Mouse (Mus musculus) bone marrow, adult 2 months (tissue): ENCODE data around the gene Pomgnt1. TPM values are rescaled to one million over a fixed set of nuclear protein-coding genes. Genes with fewer than 3 reads are reported as not detected.

Source experiments
- H3K27ac ChIP-seq: fragments of 200-500 bp; 2 replicates; pipeline ENCODE4 v1.5.1; 2012; ENCODE audit warnings: low read depth, mild to moderate bottlenecking, control low read depth, inconsistent platforms, low read length; ENCODE audit not compliant: control insufficient read depth, poor library complexity, insufficient read depth
- H3K4me1 ChIP-seq: fragments of 200-500 bp; 2 replicates; pipeline ENCODE4 v1.6.1; 2011; ENCODE audit warnings: low read length; ENCODE audit not compliant: control insufficient read depth, insufficient read depth
- H3K4me3 ChIP-seq: fragments of 200-500 bp; replicated peaks from 2 replicates; pipeline ENCODE3; 2011; ENCODE audit warnings: mild to moderate bottlenecking, low read depth, low read length, control low read depth; ENCODE audit not compliant: control insufficient read depth
- CTCF ChIP-seq: fragments of 200-500 bp; IDR thresholded peaks from 2 replicates; pipeline ENCODE4 v1.5.1; 2011; ENCODE audit warnings: low read length, control low read depth; ENCODE audit not compliant: control insufficient read depth, insufficient read depth
- POLR2A ChIP-seq: fragments of 200-500 bp; IDR thresholded peaks from 2 replicates; pipeline ENCODE4 v1.6.1; 2011; ENCODE audit warnings: low read depth, mild to moderate bottlenecking, control low read depth, low read length, borderline replicate concordance; ENCODE audit not compliant: control insufficient read depth
- WGBS: fragments of 180-500 bp; shearing (Covaris S2); methylation state at CpG from one replicate; pipeline ENCODE4 v1.1.7; 2018; 5-methylcytosine and 5-hydroxymethylcytosine counted together
- polyA plus RNA-seq: library from polyadenylated mRNA; stranded (reverse); fragments of >200 nt; gene quantifications from 2 replicates; pipeline ENCODE4 v1.2.4, GENCODE M21; 2011; ENCODE audit warnings: low replicate concordance; ENCODE audit not compliant: missing spikeins, insufficient read depth, insufficient read length

Pomgnt1 gene
- polyA plus RNA-seq, 1 experiment: 14.5 TPM

DNA sequence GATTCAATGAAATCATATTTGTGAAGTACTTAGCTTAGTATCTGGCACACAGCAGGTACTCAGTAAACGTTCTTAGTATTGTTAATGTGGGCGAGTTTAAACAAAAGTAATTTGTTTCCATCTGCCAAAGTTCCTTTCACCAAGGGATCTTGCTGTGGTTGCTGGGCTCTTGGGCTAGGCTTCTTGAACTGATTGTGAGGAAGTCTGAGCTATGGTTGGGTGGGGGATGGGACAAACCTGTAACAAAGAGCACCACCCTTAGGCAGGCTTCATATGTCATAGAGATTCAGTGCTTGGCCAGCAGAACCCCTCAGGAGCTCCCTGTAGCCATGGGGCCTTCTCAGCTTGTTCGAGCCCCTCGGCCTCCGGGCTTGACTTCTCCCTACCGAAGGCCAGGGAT, 49.4 kb downstream of the Pomgnt1 start, which contains the start of the genes 1700042G07Rik and Gm49337:
TSS of gene 1700042G07Rik (plus strand) at position 301 of the 400 bp plus-strand sequence.
TSS of gene Gm49337 (plus strand) at position 313 of the 400 bp plus-strand sequence.
- WGBS: 79% methylated on average over 6 of the region's 6 CpGs
- Histone ChIP-seq H3K4me1 (peaks cover 5% of the 10 kb centered on the region), H3K27ac (no peak within 1 kb of the TSS), H3K4me3 (no peak within 1 kb of the TSS)
- no peak for TF ChIP-seq POLR2A
- TF ChIP-seq CTCF: no peak

DNA sequence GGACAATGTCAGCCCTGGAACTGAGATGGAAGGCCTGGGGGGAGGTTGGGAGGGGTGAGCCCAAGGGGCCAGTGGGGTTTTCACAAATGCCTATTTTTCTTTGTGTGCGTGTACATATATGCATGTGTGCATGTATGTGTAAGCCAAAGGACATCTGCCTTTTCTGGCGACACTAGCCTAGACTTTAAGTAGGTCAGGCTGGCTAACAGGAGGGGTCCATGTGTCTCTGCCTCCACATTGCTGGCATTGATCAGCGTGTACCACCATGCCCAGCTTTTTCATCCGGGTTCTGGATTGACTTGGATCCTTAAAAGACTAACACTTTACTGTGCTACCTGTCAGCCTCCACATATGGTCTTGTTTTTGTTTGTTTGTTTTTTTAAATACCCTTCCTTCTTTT, 50.1 kb downstream of the Pomgnt1 start:
- Histone ChIP-seq H3K4me1 (peaks cover 3% of the 10 kb centered on the region), H3K27ac (no peak overlapping the region), H3K4me3 (no peak overlapping the region)
- WGBS: 83% methylated on average over 4 of the region's 4 CpGs
- TF ChIP-seq POLR2A: no peak
- TF ChIP-seq CTCF: no peak

DNA sequence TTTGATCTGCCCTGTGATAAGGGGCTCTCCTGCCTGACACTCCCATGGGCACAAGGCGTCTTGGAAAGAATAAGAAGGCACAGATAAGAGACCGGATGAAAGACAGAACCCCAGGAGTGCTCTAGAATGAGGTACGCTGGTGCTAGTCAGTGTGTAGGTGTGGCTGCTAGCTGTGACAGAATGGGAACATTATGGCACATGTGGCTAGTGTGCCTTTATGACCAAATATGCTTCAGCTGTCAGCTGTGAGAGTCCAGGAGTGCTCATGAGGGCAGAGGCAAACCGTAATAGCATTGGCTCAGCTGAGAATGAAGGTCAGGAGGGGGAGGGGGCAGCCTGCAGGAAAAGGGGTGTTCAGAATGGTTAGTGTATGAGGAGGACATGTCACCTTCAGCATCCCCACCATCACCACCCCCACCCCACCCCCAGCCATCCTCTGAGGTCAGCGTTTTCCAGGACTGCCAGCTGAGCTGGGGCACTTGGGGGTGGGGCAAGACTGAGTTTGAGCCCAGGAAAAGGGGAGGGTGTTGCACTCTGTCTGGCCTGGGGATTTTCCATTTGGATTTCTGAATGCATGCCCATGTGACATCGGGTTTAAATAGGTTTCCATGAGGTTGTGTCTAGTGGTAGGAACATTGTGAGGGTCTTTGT, 51.0 kb downstream of the Pomgnt1 start:
- 70% methylated on average over 6 of the region's 6 CpGs for WGBS
- TF ChIP-seq CTCF: no peak
- TF ChIP-seq POLR2A: no peak
- Histone ChIP-seq H3K4me3 (no peak overlapping the region), H3K27ac (no peak overlapping the region), H3K4me1 (peaks cover 3% of the 10 kb centered on the region)

DNA sequence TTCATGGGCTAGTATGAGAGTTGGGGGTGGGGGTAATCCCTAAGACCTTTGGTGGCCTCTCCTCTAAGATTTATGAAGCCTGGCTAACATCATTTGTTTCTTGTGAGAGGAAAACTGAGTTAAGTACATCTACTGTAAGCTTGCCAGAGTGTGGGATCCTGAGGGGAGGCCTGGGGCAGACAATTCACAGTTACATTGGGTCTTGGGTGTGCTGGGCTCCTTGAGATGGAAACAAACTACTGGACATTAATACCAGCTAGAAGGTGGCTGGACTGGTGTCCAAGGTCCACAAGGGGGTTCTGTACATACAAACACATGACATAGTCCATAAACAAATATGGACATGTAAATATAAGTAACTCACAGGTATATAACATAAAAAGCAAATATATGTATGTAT, 51.5 kb downstream of the Pomgnt1 start:
- H3K4me3 ChIP-seq: no peak overlapping the region
- TF ChIP-seq POLR2A (no peak), CTCF (no peak)
- peaks cover 3% of the 10 kb centered on the region for H3K4me1 ChIP-seq
- H3K27ac ChIP-seq: no peak overlapping the region

DNA sequence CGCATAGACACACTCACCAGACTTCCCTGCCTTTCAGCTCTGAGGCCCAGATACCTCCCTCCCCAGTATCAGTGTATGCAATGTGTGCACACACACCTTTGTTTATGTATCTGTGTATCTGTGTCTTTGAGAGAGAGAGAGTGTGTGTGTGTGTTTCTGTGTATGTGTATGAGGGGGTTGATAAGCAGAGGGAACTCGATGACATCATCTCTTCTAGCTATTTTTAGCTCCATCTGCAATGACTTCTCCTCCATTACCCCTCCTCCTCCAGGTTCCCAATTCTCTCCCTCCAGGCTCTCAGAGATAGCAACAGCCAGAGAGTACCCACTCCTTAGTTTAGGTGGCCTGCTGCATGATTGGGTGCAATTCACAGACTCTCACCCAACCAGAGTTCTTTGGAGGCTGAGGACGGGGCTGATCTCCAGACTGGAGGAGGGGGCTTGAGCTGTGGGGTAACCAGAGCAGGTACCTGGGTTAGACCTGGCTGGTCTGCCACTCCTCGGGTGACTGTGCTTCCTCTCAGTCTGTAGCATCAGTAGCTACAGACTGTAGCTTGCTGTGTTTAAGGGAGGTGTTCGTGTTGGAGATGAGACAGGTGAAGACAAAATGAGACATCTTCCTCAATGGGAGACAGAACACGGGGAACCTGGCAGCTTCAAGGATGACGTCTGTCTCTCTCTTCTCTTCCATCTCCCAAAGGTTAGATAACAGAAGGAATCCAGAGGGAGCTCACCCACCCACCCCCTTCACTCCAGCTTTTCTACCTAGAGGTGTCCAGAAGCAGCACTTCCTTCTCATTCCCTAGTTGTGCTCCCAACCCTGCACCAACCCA, 52.3 kb downstream of the Pomgnt1 start:
- no peak overlapping the region for H3K4me3 ChIP-seq
- 20% methylated on average over 7 of the region's 7 CpGs for WGBS
- no peak for TF ChIP-seq CTCF
- no peak for TF ChIP-seq POLR2A
- no peak overlapping the region; the same call in 1 of the 2 replicates for H3K27ac ChIP-seq
- peaks cover 3% of the 10 kb centered on the region for H3K4me1 ChIP-seq

DNA sequence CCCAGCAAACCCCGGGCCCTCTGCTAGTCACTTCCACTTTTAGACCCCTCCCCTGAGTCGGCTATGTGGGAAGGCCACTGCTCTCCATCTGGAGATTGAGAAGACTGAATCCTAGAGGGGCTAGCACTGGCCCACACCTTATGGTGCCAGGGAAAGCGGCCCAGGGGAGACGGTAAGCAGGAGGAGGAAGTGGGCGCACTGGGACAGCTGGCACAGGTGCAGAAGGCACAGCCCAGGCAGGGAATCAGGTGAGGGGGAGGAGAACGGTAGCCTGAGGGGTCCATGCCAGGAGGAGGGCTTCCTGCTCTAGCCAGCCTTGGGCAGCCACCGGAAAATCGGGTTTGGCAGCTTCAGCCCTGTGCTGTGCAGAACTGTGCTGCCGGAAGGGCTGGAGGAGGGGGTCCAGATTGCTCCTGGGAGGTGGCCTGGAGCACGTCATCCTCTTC, 52.9 kb downstream of the Pomgnt1 start:
- Histone ChIP-seq H3K4me3 (peak overlapping the region; percentile 30), H3K27ac (no peak overlapping the region; the same call in 1 of the 2 replicates), H3K4me1 (peaks cover 3% of the 10 kb centered on the region)
- 2% methylated on average over 10 of the region's 10 CpGs for WGBS
- no peak for TF ChIP-seq CTCF

DNA sequence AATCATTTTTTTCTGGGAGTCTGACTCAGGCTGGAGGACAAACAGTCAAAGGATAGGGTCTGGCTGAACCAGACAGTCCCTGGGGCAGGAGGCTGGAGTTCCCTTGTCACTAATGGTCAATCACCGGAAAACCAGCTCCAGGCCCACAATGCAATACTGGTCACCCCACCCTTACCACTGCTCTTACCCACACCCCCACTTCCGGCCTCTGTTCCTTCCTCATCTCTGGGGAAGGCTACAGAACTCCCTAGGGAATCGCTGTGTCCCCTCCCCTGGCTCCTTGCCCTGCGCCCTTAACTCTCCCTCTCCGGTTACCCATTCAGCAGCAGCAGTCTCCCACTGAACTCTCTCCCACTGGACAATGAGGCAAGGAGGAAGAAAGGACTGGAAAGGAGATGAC, 53.5 kb downstream of the Pomgnt1 start:
- peaks cover 3% of the 10 kb centered on the region for H3K4me1 ChIP-seq
- H3K27ac ChIP-seq: no peak overlapping the region
- WGBS: 12% methylated on average over 5 of the region's 5 CpGs
- no peak overlapping the region for H3K4me3 ChIP-seq
- TF ChIP-seq POLR2A: no peak
- no peak for TF ChIP-seq CTCF

DNA sequence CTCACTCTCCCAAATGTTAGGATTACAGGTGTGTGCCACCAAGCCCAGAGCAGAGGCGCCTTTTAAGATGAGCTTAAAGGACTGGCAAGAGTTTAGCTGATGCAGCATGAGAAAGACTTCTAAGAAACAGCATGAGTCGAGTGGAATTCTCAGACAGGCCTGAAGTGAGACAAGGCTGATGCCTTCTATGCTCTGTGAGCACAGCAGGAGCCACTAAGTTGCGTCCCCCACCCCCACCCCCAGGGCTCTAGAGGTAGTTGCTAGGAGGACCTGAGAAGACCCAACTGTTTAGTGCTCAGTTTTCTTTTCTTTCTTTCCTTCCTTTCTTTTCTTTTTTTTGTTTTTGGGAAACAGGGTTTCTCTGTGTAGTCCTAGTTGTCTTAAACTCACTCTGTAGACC, 58.4 kb downstream of the Pomgnt1 start:
- Histone ChIP-seq H3K4me1 (no peaks in the 10 kb centered on the region), H3K4me3 (no peak overlapping the region), H3K27ac (no peak overlapping the region)
- TF ChIP-seq CTCF: no peak
- TF ChIP-seq POLR2A: no peak
- WGBS: 83% methylated on average over 3 of the region's 3 CpGs
